Mouse (Mus musculus) testis, adult 2 months (tissue): ENCODE data around the gene Ivl. TPM values are rescaled to one million over a fixed set of nuclear protein-coding genes. Genes with fewer than 3 reads are reported as not detected.

Experiments
- H3K27ac ChIP-seq: fragments of 200-500 bp; 2 replicates; pipeline ENCODE4 v1.5.1; 2012; ENCODE audit warnings: low read depth, low read length; ENCODE audit not compliant: control insufficient read depth, insufficient read depth
- H3K27me3 ChIP-seq: fragments of 200-500 bp; 2 replicates; pipeline ENCODE4 v1.6.1; 2012; ENCODE audit warnings: mild to moderate bottlenecking, low read length, moderate library complexity; ENCODE audit not compliant: control insufficient read depth, insufficient read depth
- H3K36me3 ChIP-seq: fragments of 200-500 bp; 2 replicates; pipeline ENCODE4 v1.6.1; 2012; ENCODE audit warnings: mild to moderate bottlenecking, low read length; ENCODE audit not compliant: control insufficient read depth, insufficient read depth
- H3K4me1 ChIP-seq: fragments of 200-500 bp; 2 replicates; pipeline ENCODE4 v1.6.1; 2012; ENCODE audit warnings: low read length; ENCODE audit not compliant: control insufficient read depth, insufficient read depth
- H3K4me3 ChIP-seq: fragments of 200-500 bp; 2 replicates; pipeline ENCODE4 v1.5.1; 2012; ENCODE audit warnings: low read depth, mild to moderate bottlenecking, low read length, moderate library complexity, mixed read lengths; ENCODE audit not compliant: control insufficient read depth
- CTCF ChIP-seq: fragments of 200-500 bp; IDR thresholded peaks from 2 replicates; pipeline ENCODE4 v1.5.1; 2012; ENCODE audit warnings: low read depth, mild to moderate bottlenecking, inconsistent platforms, low read length, moderate library complexity; ENCODE audit not compliant: control insufficient read depth, insufficient read depth, insufficient replicate concordance
- POLR2A ChIP-seq: fragments of 200-500 bp; IDR thresholded peaks from 2 replicates; pipeline ENCODE4 v1.6.1; 2012; ENCODE audit warnings: low read depth, mild to moderate bottlenecking, inconsistent platforms, low read length, moderate library complexity; ENCODE audit not compliant: control insufficient read depth
- polyA plus RNA-seq: library from polyadenylated mRNA; depleted of rRNA; stranded (reverse); fragments of >200 nt; gene quantifications from 2 replicates; pipeline ENCODE4 v1.2.3, GENCODE M21; 2012

Ivl gene
- polyA plus RNA-seq, 1 experiment: 0.06 TPM

GRCm38 (mm10) chr3:92598429-92598828 is 24.9 kb upstream of the Ivl start:
- Histone ChIP-seq H3K36me3 (no peaks in the 10 kb centered on the region), H3K27ac (no peak overlapping the region), H3K27me3 (no peaks in the 10 kb centered on the region), H3K4me1 (no peaks in the 10 kb centered on the region), H3K4me3 (no peak overlapping the region)
- no peak for TF ChIP-seq CTCF
- no peak for TF ChIP-seq POLR2A

- H3K4me3 ChIP-seq: peak within 1 kb of the TSS; percentile 88
- H3K27me3 ChIP-seq: no peaks in the 10 kb centered on the region
- H3K36me3 ChIP-seq: no peaks in the 10 kb centered on the region
- TF ChIP-seq CTCF: no peak
- TF ChIP-seq POLR2A: no peak
- H3K27ac ChIP-seq: peak within 1 kb of the TSS; percentile 78
- no peaks in the 10 kb centered on the region for H3K4me1 ChIP-seq
Observed at GRCm38 (mm10) chr3:92588858-92589257, 15.3 kb upstream of the Ivl start, which contains the start of gene Smcp. Smcp (minus strand) TSS chr3:92588997.

GRCm38 (mm10) chr3:92587190-92587589 is 13.7 kb upstream of the Ivl start:
- H3K27me3 ChIP-seq: no peaks in the 10 kb centered on the region
- H3K4me3 ChIP-seq: peak overlapping the region; percentile 88
- no peaks in the 10 kb centered on the region for H3K4me1 ChIP-seq
- TF ChIP-seq POLR2A: no peak
- TF ChIP-seq CTCF: no peak
- no peaks in the 10 kb centered on the region for H3K36me3 ChIP-seq
- H3K27ac ChIP-seq: peak overlapping the region; percentile 74

- no peaks in the 10 kb centered on the region for H3K36me3 ChIP-seq
- peak overlapping the region; percentile 6; the same call in 1 of the 2 replicates for H3K4me3 ChIP-seq
- TF ChIP-seq POLR2A (no peak), CTCF (no peak)
- no peaks in the 10 kb centered on the region for H3K4me1 ChIP-seq
- H3K27ac ChIP-seq: no peak overlapping the region
- no peaks in the 10 kb centered on the region for H3K27me3 ChIP-seq
Observed at GRCm38 (mm10) chr3:92585055-92585454, 11.5 kb upstream of the Ivl start.

GRCm38 (mm10) chr3:92583164-92583826 is 9.8 kb upstream of the Ivl start:
- Histone ChIP-seq H3K4me1 (no peaks in the 10 kb centered on the region), H3K4me3 (peak overlapping the region; percentile 11; the same call in 1 of the 2 replicates), H3K27me3 (no peaks in the 10 kb centered on the region), H3K36me3 (no peaks in the 10 kb centered on the region), H3K27ac (no peak overlapping the region)
- TF ChIP-seq CTCF (no peak), POLR2A (no peak)

GRCm38 (mm10) chr3:92579508-92579907 is 6.0 kb upstream of the Ivl start:
- Histone ChIP-seq H3K4me3 (no peak overlapping the region), H3K36me3 (no peaks in the 10 kb centered on the region), H3K27me3 (no peaks in the 10 kb centered on the region), H3K4me1 (no peaks in the 10 kb centered on the region), H3K27ac (no peak overlapping the region)
- TF ChIP-seq POLR2A: no peak
- TF ChIP-seq CTCF: no peak

GRCm38 (mm10) chr3:92578652-92579413 is 5.3 kb upstream of the Ivl start:
- no peaks in the 10 kb centered on the region for H3K27me3 ChIP-seq
- TF ChIP-seq POLR2A (no peak), CTCF (no peak)
- H3K36me3 ChIP-seq: no peaks in the 10 kb centered on the region
- H3K27ac ChIP-seq: no peak overlapping the region
- no peaks in the 10 kb centered on the region for H3K4me1 ChIP-seq
- H3K4me3 ChIP-seq: no peak overlapping the region
